ENCODE assay signal across 8 mouse cellular contexts in genomic region chr12:110804261-110804660, GRCm38 (mm10). TPM values are rescaled to one million over a fixed set of nuclear protein-coding genes. Genes with fewer than 3 reads are reported as not detected.
DNase-seq lines count a peak whose midpoint lies in the region; ATAC-seq and TF ChIP-seq lines count a peak whose summit lies in the region.

No protein-coding gene starts in this region.

- peak overlapping the region; percentile 54; the same call in 1 of the 2 replicates for H3K27ac ChIP-seq in heart, embryonic 10.5 days
- no peak overlapping the region for H3K27ac ChIP-seq in heart, adult 2 months
- no peak overlapping the region for H3K27ac ChIP-seq in intestine, embryonic 15.5 days

- no peak overlapping the region for H3K9ac ChIP-seq in heart, adult 2 months (ENCODE audit: low read depth, low read length)
- no peak overlapping the region for H3K9ac ChIP-seq in intestine, embryonic 15.5 days

- H3K4me1 ChIP-seq in heart, embryonic 10.5 days = peaks cover 48% of the 10 kb centered on the region
- H3K4me1 ChIP-seq in heart, adult 2 months (ENCODE audit: control insufficient read depth, insufficient read depth, low read length) = no peaks in the 10 kb centered on the region; the same call in 1 of the 2 replicates
- peaks cover 7% of the 10 kb centered on the region; the same call in 1 of the 2 replicates for H3K4me1 ChIP-seq in intestine, embryonic 15.5 days (replicated peaks)

- no peak for TF ChIP-seq EP300 in heart, adult 2 months (IDR thresholded peaks at IDR 0.05; ENCODE audit: insufficient read depth, low read depth, low read length)

- DNase-seq in heart, embryonic 10.5 days (ENCODE audit: low spot score) = peak; percentile 83
- DNase-seq in heart, adult 2 months = no peak
- peak; percentile 31 for DNase-seq in ES-CJ7 (ENCODE audit: low read depth, low spot score)
- DNase-seq in embryo, embryonic 10.5 days (ENCODE audit: low spot score) = peak; percentile 36
- DNase-seq in skeletal muscle tissue, adult 2 months (ENCODE audit: low read depth, low spot score) = peak; percentile 19

- peaks cover 2% of the 10 kb centered on the region for H3K79me2 ChIP-seq in heart, adult 2 months (replicated peaks; ENCODE audit: control insufficient read depth, insufficient read depth, low read length)

- H3K27me3 ChIP-seq in heart, embryonic 10.5 days (ENCODE audit: insufficient read depth, poor library complexity, severe bottlenecking) = no peaks in the 10 kb centered on the region
- no peaks in the 10 kb centered on the region for H3K27me3 ChIP-seq in heart, adult 2 months (ENCODE audit: control insufficient read depth, insufficient read depth, low read length)
- no peaks in the 10 kb centered on the region for H3K27me3 ChIP-seq in intestine, embryonic 15.5 days (replicated peaks)

- H3K36me3 ChIP-seq in heart, embryonic 10.5 days = peaks cover 8% of the 10 kb centered on the region; the same call in 1 of the 2 replicates
- H3K36me3 ChIP-seq in heart, adult 2 months (ENCODE audit: control insufficient read depth, insufficient read depth, low read length) = no peaks in the 10 kb centered on the region
- no peaks in the 10 kb centered on the region for H3K36me3 ChIP-seq in intestine, embryonic 15.5 days

- TF ChIP-seq POLR2A in heart, adult 2 months (IDR thresholded peaks at IDR 0.05; ENCODE audit: insufficient read depth, low read depth, low read length) = no peak

- intact Hi-C loops in heart, adult 2 months (cut with DNase I) = no loop called here

- peak; percentile 65; the same call in 1 of the 2 replicates for ATAC-seq in intestine, embryonic 15.5 days
- no peak for ATAC-seq in frontal cortex, adult (ENCODE audit: low TSS enrichment)
- ATAC-seq in megakaryocyte-erythroid progenitor cell, adult 5-6 weeks (replicated peaks; ENCODE audit: low FRiP score, low TSS enrichment, poor library complexity, severe bottlenecking) = no peak

- WGBS in heart, embryonic 10.5 days = 29% methylated on average over 10 of the region's 10 CpGs
- 49% methylated on average over 10 of the region's 10 CpGs for WGBS in heart, adult 2 months
- WGBS in intestine, embryonic 15.5 days = 53% methylated on average over 10 of the region's 10 CpGs

- no peaks in the 10 kb centered on the region for H3K9me3 ChIP-seq in heart, embryonic 10.5 days
- H3K9me3 ChIP-seq in intestine, embryonic 15.5 days = no peaks in the 10 kb centered on the region

- H3K4me2 ChIP-seq in intestine, embryonic 15.5 days (replicated peaks) = no peak overlapping the region

- no peak for TF ChIP-seq CTCF in heart, adult 2 months (IDR thresholded peaks at IDR 0.05)

- no peak overlapping the region for H3K4me3 ChIP-seq in heart, embryonic 10.5 days
- H3K4me3 ChIP-seq in heart, adult 2 months = no peak overlapping the region
- no peak overlapping the region for H3K4me3 ChIP-seq in intestine, embryonic 15.5 days (replicated peaks)

RNA-seq across cellular contexts. Expression of gene Mok, which starts 36.5 kb away (rescaled TPM):
- 3.8 and 4.3 TPM in 2 replicates for polyA plus RNA-seq in heart, embryonic 10.5 days (2016; fragmentation: Nextera tagmentation; extraction: Ambion mirVana)
- total RNA-seq in heart, adult 2 months (2021) = under 1 TPM; 0.36 to 0.86 TPM
- 0.82 and 1.1 TPM in 2 replicates for polyA plus RNA-seq in heart, adult 2 months (2012; rRNA removed)
- 2.4 and 2.6 TPM in 2 replicates for polyA plus RNA-seq in intestine, embryonic 15.5 days (2015; fragmentation: Nextera tagmentation; extraction: Ambion mirVana)
- 0.42 and 0.67 TPM in 2 replicates for total RNA-seq in megakaryocyte-erythroid progenitor cell, adult 5-6 weeks (2014; fragmentation: Nextera tagmentation)
- 0.05 TPM in 1 of 2 replicates, not detected in the other for total RNA-seq in megakaryocyte-erythroid progenitor cell, adult 5-6 weeks (2017)

RNA-seq across cellular contexts. Expression of gene Zfp839, which starts 45.8 kb away (rescaled TPM):
- polyA plus RNA-seq in heart, embryonic 10.5 days (2016; fragmentation: Nextera tagmentation; extraction: Ambion mirVana) = 4.6 and 6.1 TPM in 2 replicates
- total RNA-seq in heart, adult 2 months (2021) = 10 to 100 TPM in 1 of 2 experiments, 1 to 10 TPM in 1; 9.1 to 10.3 TPM
- 4.8 and 8.2 TPM in 2 replicates for polyA plus RNA-seq in heart, adult 2 months (2012; rRNA removed)
- 4.5 and 4.9 TPM in 2 replicates for polyA plus RNA-seq in intestine, embryonic 15.5 days (2015; fragmentation: Nextera tagmentation; extraction: Ambion mirVana)
- total RNA-seq in megakaryocyte-erythroid progenitor cell, adult 5-6 weeks (2014; fragmentation: Nextera tagmentation) = 5.9 and 6.6 TPM in 2 replicates
- total RNA-seq in megakaryocyte-erythroid progenitor cell, adult 5-6 weeks (2017) = 3.8 and 5.4 TPM in 2 replicates

Comparison
In these comparisons a context has a peak if more than half of its experiments do, and no peak if none do; other contexts are left out.
1. DNase-seq: peak in heart, embryonic 10.5 days (single experiment), ES-CJ7 (single experiment), embryo, embryonic 10.5 days (single experiment) and skeletal muscle tissue, adult 2 months (single experiment); none in heart, adult 2 months (0 of 2).